Mouse (Mus musculus) CH12.LX (cell line): ENCODE results near the gene Adgrl3. TPM values are rescaled to one million over a fixed set of nuclear protein-coding genes. Genes with fewer than 3 reads are reported as not detected.

Experiments
- DNase-seq: peaks from one replicate; pipeline ENCODE4 v3.0.0-alpha.2; 2013; ENCODE audit errors: extremely low read depth
- H3K27ac ChIP-seq: 2 replicates; pipeline ENCODE4 v1.5.1; 2012; ENCODE audit warnings: low read depth, mild to moderate bottlenecking, control low read depth, moderate library complexity; ENCODE audit not compliant: insufficient read depth
- H3K27me3 ChIP-seq: replicated peaks from 2 replicates; pipeline ENCODE3; 2012; ENCODE audit warnings: inconsistent platforms
- H3K36me3 ChIP-seq, 2 experiments: replicated peaks in 1 of 2; 2 replicates each; pipeline versions ENCODE3 to v1.6.1; 2012; ENCODE audit warnings: inconsistent platforms in 1 of 2, low read length in 1 of 2, mild to moderate bottlenecking in 1 of 2, mixed read lengths in 1 of 2, moderate library complexity in 1 of 2; ENCODE audit not compliant: control insufficient read depth in 1 of 2, insufficient read depth in 1 of 2
- H3K4me1 ChIP-seq, 2 experiments: 2 replicates each; pipeline ENCODE4 v1.6.1; 2012; ENCODE audit warnings: inconsistent platforms in 1 of 2, moderate library complexity in 1 of 2; ENCODE audit not compliant: insufficient read depth in 2 of 2, control insufficient read depth in 1 of 2
- H3K4me2 ChIP-seq: 2 replicates; pipeline ENCODE4 v1.6.1; 2012; ENCODE audit warnings: low read depth, mild to moderate bottlenecking, control low read depth; ENCODE audit not compliant: poor library complexity, insufficient read depth, severe bottlenecking
- H3K4me3 ChIP-seq, 3 experiments: fragments of 150-350 bp in 1 of 3; sonication (generic) in 1 of 3; replicated peaks in 1 of 3; 2 replicates each; pipeline versions ENCODE3 to v1.5.1; 2011 to 2012; ENCODE audit warnings: low read depth in 2 of 3, low read length in 2 of 3, mild to moderate bottlenecking in 2 of 3, moderate library complexity in 2 of 3, control low read depth in 1 of 3, improper control_type of control experiment in 1 of 3, inconsistent platforms in 1 of 3, mixed read lengths in 1 of 3; ENCODE audit not compliant: poor library complexity in 1 of 3
- H3K79me2 ChIP-seq: replicated peaks from 2 replicates; pipeline ENCODE4 v1.6.1; 2012; ENCODE audit warnings: mild to moderate bottlenecking, moderate library complexity; ENCODE audit not compliant: control insufficient read depth, poor library complexity, insufficient read depth, severe bottlenecking; ENCODE audit errors: extremely low read depth
- H3K9ac ChIP-seq: 2 replicates; pipeline ENCODE4 v1.6.1; 2012; ENCODE audit warnings: low read depth, mild to moderate bottlenecking, control low read depth, moderate library complexity; ENCODE audit not compliant: insufficient read depth
- H3K9me3 ChIP-seq: replicated peaks from 2 replicates; pipeline ENCODE3; 2012; ENCODE audit warnings: low read length, inconsistent platforms, mixed read lengths
- BHLHE40 ChIP-seq: IDR thresholded peaks from 2 replicates; pipeline ENCODE4 v1.6.1; 2011; ENCODE audit warnings: mild to moderate bottlenecking, low read depth, low read length, improper control_type of control experiment
- CHD2 ChIP-seq: IDR thresholded peaks from 2 replicates; pipeline ENCODE4 v1.6.1; 2011; ENCODE audit warnings: low read length, improper control_type of control experiment
- CTCF ChIP-seq, 2 experiments: IDR thresholded peaks in 1 of 2; conservative IDR thresholded peaks in 1 of 2; 2 replicates each; pipeline ENCODE4 v1.5.1; 2011 to 2012; ENCODE audit warnings: low read depth in 2 of 2, low read length in 2 of 2, improper control_type of control experiment in 1 of 2, inconsistent platforms in 1 of 2, mild to moderate bottlenecking in 1 of 2, moderate library complexity in 1 of 2
- E2F4 ChIP-seq: IDR thresholded peaks from 2 replicates; pipeline ENCODE4 v1.6.1; 2011; ENCODE audit warnings: low read depth, low read length, improper control_type of control experiment; ENCODE audit not compliant: insufficient replicate concordance
- ETS1 ChIP-seq: conservative IDR thresholded peaks from 2 replicates; pipeline ENCODE4 v1.6.1; 2012; ENCODE audit warnings: low read depth, mild to moderate bottlenecking, inconsistent platforms, low read length, improper control_type of control experiment, moderate library complexity
- JUN ChIP-seq: IDR thresholded peaks from 2 replicates; pipeline ENCODE4 v1.6.1; 2011; ENCODE audit warnings: low read depth, mild to moderate bottlenecking, low read length, improper control_type of control experiment, moderate library complexity; ENCODE audit not compliant: insufficient read depth
- MAX ChIP-seq: IDR thresholded peaks from 2 replicates; pipeline ENCODE4 v1.6.1; 2011; ENCODE audit warnings: low read length, improper control_type of control experiment
- MAZ ChIP-seq: IDR thresholded peaks from 2 replicates; pipeline ENCODE4 v1.6.1; 2012; ENCODE audit warnings: low read depth, mild to moderate bottlenecking, inconsistent platforms, low read length, improper control_type of control experiment, moderate library complexity
- MEF2A ChIP-seq: IDR thresholded peaks from 2 replicates; pipeline ENCODE4 v1.6.1; 2014; ENCODE audit warnings: low read depth, mild to moderate bottlenecking, inconsistent platforms, low read length, improper control_type of control experiment, borderline replicate concordance
- MYC ChIP-seq: IDR thresholded peaks from 2 replicates; pipeline ENCODE4 v1.6.1; 2011; ENCODE audit warnings: low read depth, mild to moderate bottlenecking, improper control_type of control experiment, low read length
- NRF1 ChIP-seq: IDR thresholded peaks from 2 replicates; pipeline ENCODE4 v1.6.1; 2014; ENCODE audit warnings: low read depth, mild to moderate bottlenecking, inconsistent platforms, low read length, improper control_type of control experiment, moderate library complexity
- POLR2A ChIP-seq: IDR thresholded peaks from 2 replicates; pipeline ENCODE4 v1.6.1; 2011; ENCODE audit warnings: low read depth, mild to moderate bottlenecking, improper control_type of control experiment, low read length
- RCOR1 ChIP-seq: conservative IDR thresholded peaks from 2 replicates; pipeline ENCODE4 v1.6.1; 2012; ENCODE audit warnings: low read depth, mild to moderate bottlenecking, inconsistent platforms, low read length, improper control_type of control experiment
- SIN3A ChIP-seq: IDR thresholded peaks from 2 replicates; pipeline ENCODE4 v1.6.1; 2012; ENCODE audit warnings: low read length, improper control_type of control experiment, inconsistent platforms
- TBP ChIP-seq: conservative IDR thresholded peaks from 2 replicates; pipeline ENCODE4 v1.6.1; 2011; ENCODE audit warnings: low read depth, low read length, improper control_type of control experiment
- TCF12 ChIP-seq: IDR thresholded peaks from 2 replicates; pipeline ENCODE4 v1.6.1; 2014; ENCODE audit warnings: low read depth, mild to moderate bottlenecking, inconsistent platforms, low read length, improper control_type of control experiment
- UBTF ChIP-seq: IDR thresholded peaks from 2 replicates; pipeline ENCODE4 v1.6.1; 2012; ENCODE audit warnings: low read depth, mild to moderate bottlenecking, inconsistent platforms, low read length, improper control_type of control experiment, moderate library complexity
- ZC3H11A ChIP-seq: IDR thresholded peaks from 2 replicates; pipeline ENCODE4 v1.6.1; 2012; ENCODE audit warnings: low read depth, mild to moderate bottlenecking, inconsistent platforms, low read length, improper control_type of control experiment
- ZNF384 ChIP-seq: IDR thresholded peaks from 2 replicates; pipeline ENCODE4 v1.6.1; 2012; ENCODE audit warnings: low read depth, low read length, improper control_type of control experiment, inconsistent platforms
- dilution Hi-C: fragments of 300-500 bp; cut with MboI; formaldehyde crosslinking; loops from 2 replicates; pipeline ENCODE4 v1.14.3; 2020; ENCODE audit warnings: low sequenced_read_pairs; ENCODE audit not compliant: extremely low pct_unique_long_range_greater_than_20kb, extremely low pct_ligation_motif_present
- in situ Hi-C: fragments of 300-500 bp; cut with MboI; formaldehyde crosslinking; loops from 3 replicates; pipeline ENCODE4 v1.14.3; 2019; ENCODE audit warnings: low sequenced_read_pairs, low pct_ligation_motif_present, low pct_unique_long_range_greater_than_20kb, mixed read lengths
- polyA plus RNA-seq: library from polyadenylated mRNA; unstranded; fragments of >175 nt; gene quantifications from 2 replicates; pipeline ENCODE4 v1.2.1, GENCODE M21; 2012; ENCODE audit warnings: low read depth; ENCODE audit not compliant: insufficient read length
- total RNA-seq, 2 experiments: library from RNA; depleted of rRNA; stranded (reverse); fragments of 300-350 nt in 1 of 2; fragments of >200 nt in 1 of 2; gene quantifications; 2 replicates each; pipeline ENCODE4 v1.2.3; 2012 to 2014

Gene Adgrl3
- total and polyA plus RNA-seq, 3 experiments: 0.13 TPM; not detected in 2

DNA sequence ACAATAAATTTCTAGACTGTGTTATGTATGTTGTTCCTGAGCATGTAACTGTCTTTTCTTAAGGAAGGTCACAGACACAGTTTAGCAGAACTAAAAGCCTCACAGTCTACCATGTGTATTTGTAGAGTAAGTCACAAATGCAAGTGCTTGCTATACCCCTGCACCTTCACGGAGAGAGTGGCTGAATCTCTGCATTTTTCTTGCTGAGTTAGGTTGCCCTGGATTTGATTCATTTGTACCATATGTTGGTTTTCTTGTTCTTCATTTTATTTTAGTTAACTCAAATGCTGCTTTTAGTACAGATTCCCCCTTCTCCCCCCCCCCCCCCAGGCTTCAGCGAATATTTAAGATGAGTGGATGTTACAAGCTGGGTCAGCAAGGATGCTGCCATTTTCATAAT, 68.7 kb downstream of the Adgrl3 start:
- Histone ChIP-seq H3K9ac (no peak overlapping the region), H3K4me2 (no peak overlapping the region), H3K9me3 (no peaks in the 10 kb centered on the region), H3K27me3 (no peaks in the 10 kb centered on the region), H3K36me3 (no peaks in the 10 kb centered on the region), H3K4me1 (no peaks in the 10 kb centered on the region)
- no peak for DNase-seq
- dilution Hi-C loops: no loop called here
- TF ChIP-seq SIN3A (no peak), ZC3H11A (no peak), CTCF (conservative IDR thresholded peaks at IDR 0.05 in 1 of 2, IDR thresholded peaks at IDR 0.05 in 1 of 2; ENCODE audit: low read depth in 2 of 2, low read length in 2 of 2) (no peak), UBTF (no peak), ETS1 (no peak), CHD2 (no peak), MEF2A (no peak), MAZ (no peak), TBP (no peak), MYC (no peak), ZNF384 (no peak), POLR2A (no peak), MAX (no peak), NRF1 (no peak), BHLHE40 (no peak)
- TF ChIP-seq, all 38 proteins: peak for 0
- in situ Hi-C loops: no loop called here
- Histone ChIP-seq H3K27ac (no peak overlapping the region), H3K79me2 (no peaks in the 10 kb centered on the region), H3K4me3 (no peak overlapping the region)

DNA sequence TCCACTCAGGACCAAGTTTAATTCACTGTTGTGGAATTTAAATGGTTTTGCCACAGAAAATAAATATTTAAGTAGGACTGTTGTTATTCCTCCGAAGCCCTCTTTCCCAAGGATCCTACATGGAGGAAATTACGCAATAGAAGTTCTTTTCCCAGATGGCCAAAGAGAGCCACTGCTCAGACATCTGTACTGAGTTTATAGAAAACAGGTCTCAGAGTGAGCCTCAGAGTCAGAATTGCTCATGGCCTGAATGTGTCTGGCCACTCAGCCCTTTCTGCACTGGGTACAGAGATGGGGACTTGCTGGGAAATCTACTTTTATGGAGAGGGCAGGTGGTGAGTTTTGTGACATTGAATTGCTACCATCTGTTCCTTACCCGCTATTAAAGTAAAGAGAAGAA, 74.7 kb downstream of the Adgrl3 start:
- Histone ChIP-seq H3K4me1 (no peaks in the 10 kb centered on the region), H3K27ac (no peak overlapping the region), H3K4me3 (no peak overlapping the region), H3K79me2 (no peaks in the 10 kb centered on the region), H3K9ac (no peak overlapping the region), H3K36me3 (no peaks in the 10 kb centered on the region), H3K27me3 (no peaks in the 10 kb centered on the region), H3K9me3 (no peaks in the 10 kb centered on the region), H3K4me2 (no peak overlapping the region)
- dilution Hi-C loops (no loop called here), in situ Hi-C loops (no loop called here)
- DNase-seq: no peak
- TF ChIP-seq CTCF (conservative IDR thresholded peaks at IDR 0.05 in 1 of 2, IDR thresholded peaks at IDR 0.05 in 1 of 2; ENCODE audit: low read depth in 2 of 2, low read length in 2 of 2) (no peak), TCF12 (no peak), E2F4 (no peak), ZC3H11A (no peak), NRF1 (no peak), RCOR1 (no peak), JUN (no peak)
